Mouse (Mus musculus) adrenal gland, adult (tissue): ENCODE data around the gene Elmo1.
"Not testable (repeated sequence)": the region's sequence is repeated elsewhere in the genome, so short reads cannot be mapped to it uniquely, and the experiment has no call there.

Source experiments
- DNase-seq, 2 experiments: peaks; one replicate each; pipeline ENCODE4 v3.0.0; 2022 to 2023; ENCODE audit warnings: low spot score in 1 of 2; ENCODE audit not compliant: inconsistent age in 2 of 2

The Elmo1 gene

GRCm38 (mm10) chr13:20564414-20564813 is 474.0 kb downstream of the Elmo1 start:
- peak in 1 of 2 experiments; percentile 22 for DNase-seq

- no peak for DNase-seq
Measured at GRCm38 (mm10) chr13:20575186-20575585, 484.8 kb downstream of the Elmo1 start.

DNA sequence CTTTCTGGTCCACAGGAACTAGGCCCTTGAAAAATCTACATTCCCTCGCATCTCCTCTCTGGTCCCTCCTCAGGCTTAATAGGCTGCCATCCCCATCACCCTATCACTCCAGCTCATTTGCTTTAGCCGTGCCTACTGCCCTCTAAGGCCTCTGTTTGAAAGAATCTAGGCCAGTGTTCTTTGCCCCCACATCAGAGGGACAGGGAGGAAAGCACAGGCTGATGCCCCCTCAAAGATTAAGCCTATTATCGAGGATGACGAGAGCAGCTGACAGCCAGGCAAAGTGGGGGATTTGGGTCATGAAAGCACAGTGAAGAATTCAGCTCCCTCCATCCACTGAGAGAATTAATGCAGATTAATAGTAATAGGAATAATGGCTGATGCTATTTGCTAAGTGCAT is 495.5 kb downstream of the Elmo1 start:
- no peak for DNase-seq

- DNase-seq, result no peak
Measured at GRCm38 (mm10) chr13:20586462-20586861, 496.1 kb downstream of the Elmo1 start.

- DNase-seq, result no peak
Measured at GRCm38 (mm10) chr13:20590983-20591382, 500.6 kb downstream of the Elmo1 start.

DNA sequence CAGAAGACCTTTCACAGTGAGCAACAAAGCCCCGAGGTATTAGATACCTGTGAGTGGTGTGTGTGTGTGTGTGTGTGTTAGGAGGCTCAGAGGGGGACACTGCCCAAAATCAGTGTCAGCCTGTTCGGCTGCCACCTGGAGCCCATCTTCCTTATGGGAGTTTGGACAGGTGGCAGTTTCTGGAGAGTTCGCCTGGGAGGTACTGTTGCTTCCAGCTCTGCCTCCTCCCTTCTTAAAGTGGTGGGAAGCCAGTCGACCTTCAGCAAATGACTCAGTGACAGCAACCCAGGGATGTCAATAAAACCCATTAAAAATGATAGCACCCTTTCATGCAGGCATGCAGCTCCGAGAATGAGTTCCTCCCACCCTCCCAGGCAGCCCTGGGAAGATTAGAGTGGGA is 506.9 kb downstream of the Elmo1 start:
- DNase-seq, result no peak

DNA sequence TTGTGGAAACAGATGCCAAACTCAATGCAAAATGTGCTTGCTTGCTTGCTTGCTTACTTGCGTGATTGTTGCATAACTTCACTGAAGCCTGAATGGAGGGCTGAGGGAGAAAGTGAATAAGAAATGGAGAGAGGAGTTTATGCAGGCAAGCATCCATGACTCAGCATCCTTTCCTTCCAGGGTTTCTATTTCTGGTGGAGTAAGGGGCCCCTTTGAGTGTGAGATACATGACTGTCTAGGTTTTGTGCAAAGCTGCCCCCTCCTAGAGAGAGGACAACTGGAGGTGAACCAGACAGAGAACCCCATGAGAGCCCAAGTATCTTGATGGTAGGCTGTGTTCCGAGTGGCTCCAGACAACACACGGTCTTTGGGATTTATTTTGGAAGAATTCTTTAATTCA is 508.2 kb downstream of the Elmo1 start:
- DNase-seq, result no peak

DNA sequence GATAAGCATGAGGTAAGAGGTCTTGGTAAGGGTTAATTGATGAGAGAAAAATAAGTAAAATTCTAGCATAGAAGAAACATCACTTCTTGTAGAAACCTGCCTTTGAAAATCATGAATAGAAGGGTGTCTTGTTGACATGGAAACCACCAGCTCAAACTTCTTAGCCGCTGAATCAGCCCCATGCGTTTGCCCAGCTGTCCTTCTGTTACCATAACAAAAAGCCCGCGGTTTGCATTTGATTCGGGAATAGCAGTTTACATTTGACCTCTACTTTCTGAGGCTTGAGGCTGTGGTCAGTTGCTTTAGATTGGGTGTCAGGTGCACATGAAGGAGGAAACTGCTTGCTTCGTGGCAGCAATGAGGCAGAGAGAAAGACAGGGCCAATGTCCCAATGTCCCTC is 509.9 kb downstream of the Elmo1 start:
- DNase-seq, result no peak

DNA sequence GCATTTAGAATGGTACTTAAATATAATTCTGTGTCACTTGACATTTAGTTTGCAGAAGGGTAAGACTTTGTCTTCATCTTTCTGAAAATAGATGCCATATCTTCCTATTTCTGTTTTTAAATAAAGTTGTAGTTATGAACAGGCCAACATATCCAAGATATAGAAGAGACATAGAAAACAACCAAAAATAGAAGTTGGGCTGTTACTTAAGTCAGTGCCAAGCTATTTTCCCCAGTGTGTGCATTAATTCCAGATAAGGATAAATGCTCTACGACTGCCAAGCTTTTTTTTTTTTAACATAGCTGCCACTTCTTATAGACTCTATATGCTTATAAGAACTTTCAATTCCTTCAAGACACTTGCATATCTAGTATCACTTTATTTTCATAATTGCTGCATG is 511.0 kb downstream of the Elmo1 start:
- DNase-seq, result no peak

DNA sequence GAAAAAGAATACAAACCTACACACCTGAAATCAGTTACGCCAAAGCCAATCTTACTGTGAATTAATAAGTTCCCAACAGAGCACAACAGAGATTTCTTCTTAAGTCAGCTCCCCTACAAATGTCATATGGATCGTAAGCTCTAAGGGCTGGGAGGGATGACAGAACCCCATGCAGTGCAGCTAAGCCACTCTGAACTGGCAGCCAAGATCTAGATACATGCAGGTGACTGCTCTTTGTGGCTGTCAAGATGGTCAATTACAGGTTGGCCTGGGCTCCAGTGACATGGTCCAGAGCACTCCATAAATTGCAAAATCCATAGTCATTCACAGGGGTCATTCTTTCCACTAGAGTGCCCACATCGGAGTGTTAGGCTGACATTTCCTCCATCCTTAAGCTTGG is 516.5 kb downstream of the Elmo1 start:
- DNase-seq, result no peak

GRCm38 (mm10) chr13:20609003-20609688 is 518.8 kb downstream of the Elmo1 start:
- DNase-seq, result no peak

GRCm38 (mm10) chr13:20615596-20616469 is 525.4 kb downstream of the Elmo1 start:
- no peak for DNase-seq

DNA sequence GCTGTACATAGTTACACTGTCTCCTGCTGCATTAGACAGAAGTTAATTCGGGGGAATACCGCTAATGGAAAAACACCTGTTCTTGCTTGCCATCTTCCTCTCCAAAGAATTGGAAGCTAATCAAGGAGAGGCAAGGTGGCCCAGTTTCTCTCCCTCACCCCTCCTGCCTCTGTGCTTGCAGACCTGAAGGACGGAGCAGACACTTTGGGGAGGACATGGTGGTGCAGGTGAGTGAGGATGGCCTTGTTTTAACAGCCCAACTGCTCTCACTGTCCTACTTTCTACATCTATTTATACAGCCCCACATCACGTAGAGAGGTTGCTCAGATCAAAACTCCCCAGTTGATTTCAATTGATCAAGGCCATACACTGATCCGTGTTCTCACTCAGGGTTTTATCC is 529.5 kb downstream of the Elmo1 start:
- no peak for DNase-seq

DNA sequence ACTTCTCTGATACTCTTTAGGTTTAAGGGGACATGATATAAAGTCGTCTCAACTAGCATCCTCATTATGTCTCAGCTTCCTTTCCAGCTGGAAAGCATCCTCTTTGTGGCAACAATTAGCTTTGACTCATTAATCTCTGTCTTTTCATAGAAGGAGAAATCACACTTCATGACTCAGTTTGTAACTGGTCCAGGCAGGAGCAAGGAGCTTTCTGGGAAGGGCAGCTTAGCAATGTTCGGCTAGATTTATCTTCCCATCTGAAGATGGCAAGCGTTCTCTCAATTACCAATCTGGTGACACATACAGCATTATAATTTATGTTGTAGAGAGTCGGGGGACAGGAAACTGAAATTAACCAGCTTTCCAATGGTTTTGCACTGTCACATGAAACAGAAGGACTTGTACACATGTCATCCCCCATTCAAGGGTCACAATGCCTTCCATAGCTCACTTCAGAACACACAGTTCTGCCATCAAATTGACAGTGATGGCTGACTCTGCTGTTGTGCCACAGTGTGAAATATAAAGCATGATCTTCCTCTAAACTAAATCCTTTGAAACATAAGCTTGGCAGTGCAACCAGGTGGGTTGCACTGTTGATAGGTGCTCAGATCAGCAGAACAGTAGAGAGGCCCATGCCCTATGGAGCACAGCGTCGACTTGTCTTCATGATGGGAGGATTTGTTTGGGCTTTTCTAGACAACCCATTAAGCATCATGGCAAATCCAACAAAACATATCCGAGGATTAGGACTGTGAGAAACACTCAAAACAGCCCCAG is 532.9 kb downstream of the Elmo1 start:
- DNase-seq, result no peak

DNA sequence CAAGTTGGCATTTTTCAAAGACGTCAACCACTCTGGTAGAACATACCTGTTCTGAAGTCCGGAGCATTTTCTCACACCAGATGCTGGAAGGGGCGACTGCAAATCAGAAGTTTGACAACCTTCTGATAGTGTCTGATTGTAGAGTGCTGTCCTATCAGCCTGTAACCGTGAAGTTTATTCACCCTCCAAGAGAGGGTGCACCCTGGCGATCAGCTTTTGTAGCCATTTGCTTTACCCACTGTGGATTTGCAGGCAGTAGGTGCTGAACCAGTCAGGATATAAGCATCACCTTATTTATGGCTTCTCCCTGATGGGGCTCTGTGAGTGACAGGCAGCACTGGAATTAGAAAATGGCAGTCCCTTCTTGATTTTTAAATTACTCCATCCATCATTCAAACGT is 537.4 kb downstream of the Elmo1 start:
- no peak for DNase-seq

DNA sequence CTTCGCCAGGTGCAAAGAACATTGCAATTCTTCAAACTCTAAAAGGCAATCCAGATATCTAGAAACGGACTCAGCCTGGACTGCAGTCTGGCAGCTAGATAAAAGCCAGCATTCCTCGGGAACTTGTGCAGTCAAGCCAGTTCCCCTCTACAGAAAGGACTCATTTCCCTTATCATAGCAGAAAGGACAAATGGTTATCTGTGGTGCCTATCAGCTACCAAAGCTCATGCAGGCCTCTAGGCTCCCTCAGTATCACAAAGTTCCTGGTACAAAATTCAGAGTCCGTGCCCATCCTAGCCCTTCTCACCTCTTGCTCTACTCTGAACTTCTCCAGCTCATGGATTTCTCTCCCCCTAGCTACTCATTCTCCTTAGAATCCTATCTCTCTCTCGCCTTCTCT is 542.1 kb downstream of the Elmo1 start:
- DNase-seq, result no peak

- DNase-seq, result not testable (repeated sequence)
Measured at GRCm38 (mm10) chr13:20634679-20635078, 544.3 kb downstream of the Elmo1 start.

- no peak for DNase-seq
Measured at GRCm38 (mm10) chr13:20635646-20636045, 545.2 kb downstream of the Elmo1 start.
